Mouse (Mus musculus): Measurements from ENCODE around the gene Timm13. TPM values are rescaled to one million over a fixed set of nuclear protein-coding genes. Genes with fewer than 3 reads are reported as not detected.

Timm13 gene
- polyA plus RNA-seq, 1 experiment: 510 TPM

DNA sequence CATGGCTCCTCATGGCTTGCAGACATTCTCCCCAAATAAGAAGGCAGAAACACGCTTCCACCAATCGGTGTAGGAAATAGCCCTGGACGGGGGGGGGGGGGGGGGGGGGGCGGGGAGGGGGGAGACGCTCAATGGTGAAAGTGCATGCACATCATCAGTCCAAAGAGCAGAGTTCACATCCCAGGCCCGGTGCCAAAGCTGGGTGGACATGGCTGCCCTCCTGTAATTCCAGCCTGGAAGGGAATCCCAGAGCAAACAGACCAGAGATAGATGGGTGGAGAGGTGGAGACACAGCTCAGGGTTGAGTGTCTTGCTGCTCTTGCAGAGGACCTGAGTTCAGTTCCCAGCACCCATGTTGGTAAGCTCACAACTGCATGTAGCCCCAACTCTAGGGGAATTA is 29.8 kb downstream of the Timm13 start:
- no peak for TF ChIP-seq GATA1 (IDR thresholded peaks at IDR 0.05; ENCODE audit: low read length)

DNA sequence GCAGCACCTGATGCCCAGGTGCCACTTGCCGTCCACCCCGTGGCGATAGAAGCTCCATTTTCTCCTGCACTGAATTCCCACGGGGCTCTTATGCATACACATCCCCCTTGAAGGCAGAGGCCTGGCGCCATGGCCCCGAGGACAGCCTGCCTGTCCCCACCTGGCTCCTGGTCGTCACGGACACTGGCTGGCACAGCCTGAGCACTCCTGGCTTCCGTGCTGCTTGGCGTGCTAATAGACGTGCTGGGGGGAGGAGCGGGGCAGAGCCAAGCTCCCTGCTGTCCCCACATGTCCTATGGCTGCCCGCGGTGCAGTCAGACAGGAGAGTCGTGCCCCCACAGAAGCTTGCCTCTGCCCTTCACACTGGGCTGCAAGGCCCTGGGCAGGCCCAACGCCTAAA is 36.3 kb downstream of the Timm13 start:
- TF ChIP-seq GATA1 (IDR thresholded peaks at IDR 0.05; ENCODE audit: low read length): no peak

DNA sequence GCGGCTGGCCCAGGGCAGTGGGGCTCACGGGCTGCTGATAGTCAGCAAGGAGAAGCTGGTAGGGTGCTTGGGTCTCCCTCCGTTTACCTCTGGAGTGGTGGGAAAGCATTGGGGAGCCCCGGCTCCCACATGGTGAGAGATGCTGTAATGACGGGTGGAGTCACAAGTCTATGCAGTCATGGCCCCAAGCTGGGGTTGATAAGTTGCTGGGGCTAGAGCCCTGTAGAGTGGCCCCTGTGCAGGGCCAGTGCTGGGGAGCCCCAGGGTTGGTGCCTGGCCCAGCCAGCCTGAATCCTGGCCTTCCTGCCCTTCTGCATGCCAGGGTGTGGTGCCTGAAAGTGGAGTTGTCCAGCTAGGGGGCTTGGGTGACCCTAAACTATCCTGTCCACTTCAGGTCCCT is 38.5 kb downstream of the Timm13 start:
- no peak for TF ChIP-seq GATA1 (IDR thresholded peaks at IDR 0.05; ENCODE audit: low read length)

GRCm38 (mm10) chr10:80858350-80858935 is 42.3 kb downstream of the Timm13 start:
- TF ChIP-seq GATA1 (IDR thresholded peaks at IDR 0.05; ENCODE audit: low read length): no peak

GRCm38 (mm10) chr10:80857848-80858247 is 42.9 kb downstream of the Timm13 start:
- TF ChIP-seq GATA1 (IDR thresholded peaks at IDR 0.05; ENCODE audit: low read length): no peak

DNA sequence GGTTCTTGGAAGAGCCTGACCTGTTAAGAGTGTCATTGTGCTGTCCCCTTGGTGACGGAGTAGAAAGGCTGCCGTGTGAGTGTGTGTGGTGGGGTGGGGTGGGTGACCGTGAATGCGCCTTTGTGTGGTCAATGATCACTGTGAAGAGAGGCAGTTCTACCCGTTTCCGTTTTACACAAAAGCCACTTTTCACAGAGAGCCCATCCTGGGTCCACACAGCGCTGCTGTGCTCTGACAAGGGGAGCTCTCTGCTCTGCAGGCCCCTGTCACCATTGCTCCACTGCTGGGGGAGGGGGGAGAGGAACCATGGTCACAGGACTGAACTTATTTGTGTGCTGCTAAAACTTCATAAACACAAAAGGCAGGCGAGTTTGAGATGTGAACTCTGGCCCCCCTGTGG is 43.4 kb downstream of the Timm13 start:
- no peak for TF ChIP-seq GATA1 (IDR thresholded peaks at IDR 0.05; ENCODE audit: low read length)

DNA sequence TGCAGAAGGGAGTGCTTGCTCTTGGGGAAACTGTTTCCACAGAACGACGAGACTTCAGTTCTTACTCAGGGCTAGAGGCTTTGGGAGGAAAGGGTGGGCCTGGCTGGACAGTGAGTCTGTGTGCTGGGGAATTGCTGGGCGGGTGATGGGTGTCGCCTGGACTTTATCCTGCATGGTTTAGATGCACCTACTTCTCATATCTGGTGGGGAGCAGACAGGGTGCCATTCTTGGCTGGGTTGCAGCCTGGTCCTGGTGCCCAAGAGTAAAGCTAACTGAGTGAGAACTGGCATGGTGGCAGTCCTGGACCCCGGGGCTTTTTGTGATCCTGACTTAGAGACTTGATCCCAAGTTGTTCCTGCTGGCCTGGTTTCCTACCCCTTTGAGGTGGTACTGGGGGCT is 43.9 kb downstream of the Timm13 start:
- no peak for TF ChIP-seq GATA1 (IDR thresholded peaks at IDR 0.05; ENCODE audit: low read length)

DNA sequence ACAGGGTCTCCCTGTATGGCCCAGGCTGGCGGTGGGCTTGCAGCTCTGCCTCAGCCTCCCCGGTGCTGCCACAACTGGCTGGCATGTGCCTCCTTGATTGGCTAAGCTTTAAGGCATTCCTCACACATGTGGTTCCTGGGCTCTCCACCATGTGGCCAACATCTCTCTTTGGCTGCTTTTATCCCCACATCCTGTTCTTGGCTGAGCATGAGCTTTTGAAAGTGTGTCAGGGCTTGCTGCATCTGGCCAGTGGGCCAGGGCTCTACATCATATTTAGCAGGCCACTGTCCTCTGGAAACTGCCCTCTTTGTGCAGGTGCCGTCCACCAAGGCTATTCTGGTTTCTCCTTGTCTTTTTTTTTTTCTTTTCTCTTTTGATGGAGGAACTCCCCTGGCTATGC is 44.5 kb downstream of the Timm13 start:
- no peak for TF ChIP-seq GATA1 (IDR thresholded peaks at IDR 0.05; ENCODE audit: low read length)

- TF ChIP-seq GATA1 (IDR thresholded peaks at IDR 0.05; ENCODE audit: low read length): no peak
Observed at GRCm38 (mm10) chr10:80855749-80856073, 45.1 kb downstream of the Timm13 start.

DNA sequence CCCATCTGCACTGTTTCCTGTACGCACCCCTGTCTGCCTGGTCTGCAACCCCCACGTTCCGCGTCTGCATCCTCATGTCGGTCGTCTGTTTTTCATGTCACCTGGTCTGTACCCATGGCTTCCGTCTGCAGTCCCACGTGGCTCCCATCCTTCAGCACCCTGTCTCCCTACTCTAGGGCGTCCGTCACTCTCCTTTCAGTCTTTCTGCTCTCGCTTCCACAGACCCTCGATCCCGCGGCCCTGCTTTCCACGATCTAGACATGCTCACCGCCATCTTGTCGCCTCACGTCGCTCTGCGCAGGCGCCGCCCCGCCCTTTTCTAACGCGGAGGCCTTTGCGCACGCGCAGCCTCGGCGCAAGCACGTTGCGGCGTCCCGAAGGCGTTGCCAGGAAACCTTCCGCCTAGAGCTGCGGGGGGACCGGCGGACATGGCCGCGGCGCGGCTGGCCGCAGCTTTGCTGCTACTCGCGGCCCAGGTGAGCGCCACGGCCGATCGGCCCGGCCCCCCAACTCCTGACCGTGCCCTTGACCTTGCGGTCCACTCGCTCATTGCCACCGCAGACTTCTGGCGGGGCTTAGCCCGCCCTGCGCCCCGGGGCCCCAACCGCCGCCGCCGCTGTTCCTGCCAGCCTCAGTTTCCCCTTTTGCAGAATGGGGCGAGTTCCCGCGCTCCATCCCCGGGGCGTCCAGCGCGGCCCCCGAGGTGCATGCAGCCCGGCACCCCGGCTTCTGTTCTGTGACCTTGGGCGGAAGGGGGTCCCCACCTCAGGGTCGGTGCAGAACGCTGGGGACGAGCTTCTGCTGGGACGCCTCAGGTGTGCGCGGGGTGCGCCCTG is 45.6 kb downstream of the Timm13 start, which contains the start of the genes Lsm7 and Sppl2b:
Gene Lsm7 (minus strand): TSS at position 297 of the 836 bp plus-strand sequence.
Gene Sppl2b (plus strand): TSS at position 363 of the 836 bp plus-strand sequence.
- no peak for TF ChIP-seq GATA1 (IDR thresholded peaks at IDR 0.05; ENCODE audit: low read length)

Other genes starting within 250 kb of the Timm13 start
- gene Btbd2, start 243.9 kb downstream of the Timm13 start, polyA plus RNA-seq (2012): 103 and 127 TPM in 2 replicates
- gene Mknk2, start 222.9 kb downstream of the Timm13 start, polyA plus RNA-seq (2012): 410 and 459 TPM in 2 replicates
- 30.7 and 34.7 TPM in 2 replicates for gene Mob3a, start 199.0 kb downstream of the Timm13 start, polyA plus RNA-seq (2012)
- gene Izumo4, start 198.8 kb downstream of the Timm13 start, polyA plus RNA-seq (2012): 8.3 and 10.8 TPM in 2 replicates
- gene Ap3d1, start 158.7 kb downstream of the Timm13 start, polyA plus RNA-seq (2012): 37.8 and 38.4 TPM in 2 replicates
- gene Dot1l, start 145.8 kb downstream of the Timm13 start, polyA plus RNA-seq (2012): 127 and 130 TPM in 2 replicates
- gene Sf3a2, start 102.8 kb downstream of the Timm13 start, polyA plus RNA-seq (2012): 777 and 944 TPM in 2 replicates
- 234 and 304 TPM in 2 replicates for gene Plekhj1, start 102.3 kb downstream of the Timm13 start, polyA plus RNA-seq (2012)
- 2.3 TPM in 2 replicates for gene Amh, start 95.7 kb downstream of the Timm13 start, polyA plus RNA-seq (2012)
- 0.11 TPM in 1 of 2 replicates, not detected in the other for gene Jsrp1, start 87.5 kb downstream of the Timm13 start, polyA plus RNA-seq (2012)
- 1,739 and 1,884 TPM in 2 replicates for gene Oaz1, start 74.3 kb downstream of the Timm13 start, polyA plus RNA-seq (2012)
- not detected in 2 replicates for gene Lingo3, start 56.9 kb downstream of the Timm13 start, polyA plus RNA-seq (2012)
- gene Lsm7, start 45.8 kb downstream of the Timm13 start, polyA plus RNA-seq (2012): 360 and 413 TPM in 2 replicates
- 125 and 130 TPM in 2 replicates for gene Sppl2b, start 45.7 kb downstream of the Timm13 start, polyA plus RNA-seq (2012)
- 0.02 and 0.04 TPM in 2 replicates for gene Tmprss9, start 29.1 kb downstream of the Timm13 start, polyA plus RNA-seq (2012)
- gene Lmnb2, start 17.3 kb upstream of the Timm13 start, polyA plus RNA-seq (2012): not detected in 2 replicates
- gene Gadd45b, start 29.1 kb upstream of the Timm13 start, polyA plus RNA-seq (2012): 0.55 and 1.3 TPM in 2 replicates
- 0.43 and 0.56 TPM in 2 replicates for gene Gng7, start 114.0 kb upstream of the Timm13 start, polyA plus RNA-seq (2012)
- gene Diras1, start 124.7 kb upstream of the Timm13 start, polyA plus RNA-seq (2012): not detected in 2 replicates
- gene Slc39a3, start 136.5 kb upstream of the Timm13 start, polyA plus RNA-seq (2012): 11.6 and 12.0 TPM in 2 replicates
- gene Sgta, start 159.2 kb upstream of the Timm13 start, polyA plus RNA-seq (2012): 175 and 216 TPM in 2 replicates
- 100 and 104 TPM in 2 replicates for gene Thop1, start 169.1 kb upstream of the Timm13 start, polyA plus RNA-seq (2012)
- gene Creb3l3, start 197.9 kb upstream of the Timm13 start, polyA plus RNA-seq (2012): not detected in 2 replicates
- gene Map2k2, start 204.9 kb upstream of the Timm13 start, polyA plus RNA-seq (2012): 394 and 482 TPM in 2 replicates
- 103 and 129 TPM in 2 replicates for gene Zbtb7a, start 234.3 kb upstream of the Timm13 start, polyA plus RNA-seq (2012)

Measured in G1E-ER4 (cell line).